Mouse (Mus musculus) natural killer cell, adult 2 months (primary cell): ENCODE measurements around the gene Slc7a11.
"Not testable (repeated sequence)": the region's sequence is repeated elsewhere in the genome, so short reads cannot be mapped to it uniquely, and the experiment has no call there.

Experiments
- DNase-seq, 2 experiments: peaks; one replicate each; pipeline ENCODE4 v3.0.0; 2022; ENCODE audit warnings: low spot score in 2 of 2

The Slc7a11 gene

DNA sequence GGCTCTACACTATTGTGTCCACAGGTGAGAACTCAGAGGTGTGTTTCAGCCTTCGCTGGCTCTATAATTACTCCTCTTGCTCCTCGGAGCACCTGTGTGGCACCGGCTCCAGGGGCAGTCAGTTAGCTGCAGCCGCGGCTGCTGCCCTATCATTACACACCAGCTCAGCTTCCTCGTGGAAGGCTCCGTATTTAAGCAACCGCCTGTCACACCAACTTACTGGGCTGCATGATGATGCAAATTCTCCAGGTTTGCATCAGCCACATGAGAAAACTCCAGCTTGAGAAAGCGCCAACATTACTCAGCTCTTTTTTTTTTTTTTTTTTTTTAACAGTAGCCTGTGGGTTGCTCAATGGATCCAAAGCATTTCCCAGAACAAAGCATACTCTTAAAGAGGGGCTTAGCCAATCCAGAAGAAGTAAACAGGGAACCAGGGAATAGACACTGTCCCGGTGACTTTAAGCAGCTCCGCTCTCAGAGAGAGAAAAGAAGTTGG lies at the start of gene Slc7a11:
Gene Slc7a11 (minus strand): TSS at position 194 of the 496 bp plus-strand sequence.
- peak; percentile 1 to 4 for DNase-seq

DNA sequence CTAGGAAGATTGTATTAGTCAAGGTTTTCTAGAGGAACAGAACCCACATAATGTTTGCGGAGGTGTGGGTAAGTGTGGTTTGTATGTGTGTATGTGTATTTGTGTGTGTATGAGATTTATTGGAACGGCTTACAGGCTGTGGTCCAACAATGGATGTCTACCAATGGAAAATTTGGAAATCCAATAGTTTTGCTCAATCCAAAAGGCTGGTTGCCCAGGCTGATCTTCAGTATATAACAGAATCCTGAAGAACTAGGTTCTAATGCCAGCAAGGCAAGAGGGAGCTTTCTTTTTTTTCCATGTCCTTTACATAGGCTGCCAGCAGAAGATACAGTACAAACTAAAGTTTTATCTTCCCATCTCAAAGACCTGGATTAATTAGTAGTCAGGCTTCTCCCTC lies 48.3 kb upstream of the Slc7a11 start:
- DNase-seq = no peak

DNA sequence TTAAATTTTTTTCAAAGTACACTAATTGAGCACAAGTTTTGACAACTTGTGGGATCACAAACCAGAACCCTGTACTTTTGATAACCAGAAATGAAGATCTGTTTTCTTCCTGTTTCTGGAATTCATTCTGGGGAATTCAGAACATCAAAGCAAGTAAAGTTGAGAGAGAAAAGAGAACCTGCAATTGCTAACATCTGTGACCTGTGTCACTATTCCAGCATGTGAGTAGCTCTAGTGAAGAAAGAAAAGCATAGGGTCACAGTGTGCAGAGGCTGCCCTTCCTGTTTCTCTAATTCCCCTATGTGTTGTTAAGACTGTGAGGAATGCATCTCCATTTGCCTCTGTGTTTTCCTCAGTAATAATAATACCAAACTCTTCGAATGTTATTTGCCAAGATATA lies 40.7 kb upstream of the Slc7a11 start:
- DNase-seq = no peak

DNA sequence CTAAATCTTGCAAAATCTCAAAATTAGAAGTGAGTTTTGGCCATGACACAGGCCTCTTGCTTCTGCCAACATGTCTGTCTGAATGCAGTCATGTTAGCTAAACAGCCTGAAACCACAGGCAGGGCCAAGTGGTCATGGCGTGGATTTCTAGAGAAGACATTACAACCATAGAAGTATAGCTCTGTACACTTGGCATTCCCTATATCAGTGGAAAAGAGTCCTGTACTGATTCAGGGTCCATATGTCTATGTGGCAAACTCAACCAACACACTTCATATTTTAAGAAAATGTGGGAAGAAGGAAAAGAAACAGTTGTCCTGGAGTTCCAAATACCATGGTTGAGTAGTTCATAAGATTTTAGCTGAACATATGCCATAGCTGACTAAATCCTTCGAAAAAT lies 18.8 kb upstream of the Slc7a11 start:
- no peak for DNase-seq

DNA sequence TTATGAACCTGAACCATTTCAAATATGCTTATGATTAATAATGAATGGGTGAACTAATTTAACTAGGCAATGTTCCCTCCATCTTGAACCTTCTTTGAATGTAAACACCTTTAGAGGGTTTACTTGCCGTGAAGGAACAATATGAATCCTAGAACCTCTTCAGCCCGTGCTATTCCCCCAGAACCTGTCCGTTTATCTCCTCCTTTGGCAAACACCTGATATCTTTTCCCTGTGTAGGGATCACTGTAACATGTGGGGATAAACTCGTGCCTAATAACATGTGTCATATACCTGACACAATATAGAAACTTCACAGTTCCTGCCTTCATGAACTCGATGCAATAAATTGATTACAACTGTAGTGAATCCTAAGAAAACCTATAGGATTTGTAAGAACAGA lies 13.7 kb upstream of the Slc7a11 start:
- DNase-seq = no peak

DNA sequence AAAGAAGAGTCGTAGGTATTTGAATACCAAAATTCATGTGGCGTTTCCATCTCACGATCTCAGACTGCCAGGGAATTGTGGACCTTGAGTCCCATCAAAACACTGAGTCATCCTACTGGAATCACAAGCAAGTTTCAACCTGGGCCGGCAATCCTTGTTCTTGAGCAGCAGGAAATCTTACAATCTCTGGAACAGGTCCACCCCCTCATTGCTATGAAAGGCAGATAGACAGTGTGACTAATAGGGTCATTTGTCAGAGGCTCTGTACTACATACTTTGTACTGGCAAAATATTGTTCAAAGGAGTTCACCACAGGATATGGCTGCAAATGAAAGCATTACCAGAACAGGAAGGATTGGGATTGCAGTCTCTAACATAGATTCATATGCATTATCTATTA lies 13.2 kb upstream of the Slc7a11 start:
- DNase-seq = no peak

DNA sequence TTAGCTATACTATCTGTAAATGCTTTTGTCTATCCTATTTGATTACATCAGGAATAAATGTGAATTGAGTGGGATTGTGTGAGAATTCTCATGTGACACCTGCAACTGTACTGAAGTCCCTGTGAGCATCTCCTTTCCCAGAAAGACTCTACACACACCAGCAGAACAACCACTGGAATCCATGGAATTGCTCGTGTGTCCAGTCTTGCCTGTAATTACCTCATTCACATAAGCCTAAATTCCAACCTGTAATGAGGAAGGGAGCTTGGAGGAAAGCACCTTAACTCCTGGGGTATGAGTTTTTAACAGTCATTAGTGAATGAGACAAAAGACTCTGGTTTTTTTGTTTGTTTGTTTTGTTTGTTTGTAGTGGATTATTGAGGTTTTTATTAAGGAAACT lies 12.6 kb upstream of the Slc7a11 start:
- no peak for DNase-seq

- no peak for DNase-seq
Observed at GRCm38 (mm10) chr3:50445050-50445775, 1.8 kb upstream of the Slc7a11 start.

DNA sequence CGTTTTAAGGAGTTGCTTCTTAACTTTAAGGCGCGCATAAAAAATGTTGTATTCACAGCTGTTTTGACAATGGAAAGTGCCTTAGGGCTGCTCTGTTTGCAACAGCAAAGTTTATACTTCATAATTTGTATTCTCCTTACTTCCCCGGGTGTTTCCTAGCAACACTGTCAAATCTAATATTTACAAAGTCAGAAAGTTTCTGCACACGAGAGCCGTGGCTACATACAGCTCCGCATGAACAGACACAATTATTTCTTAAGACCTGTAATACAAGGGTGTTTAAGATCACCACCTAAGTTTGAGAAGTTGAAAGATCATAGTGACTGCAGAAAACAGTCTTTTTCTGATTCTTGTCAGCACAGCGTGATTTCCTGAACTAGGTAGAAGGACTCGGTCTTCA lies 528 bp upstream of the Slc7a11 start:
- DNase-seq = no peak

DNA sequence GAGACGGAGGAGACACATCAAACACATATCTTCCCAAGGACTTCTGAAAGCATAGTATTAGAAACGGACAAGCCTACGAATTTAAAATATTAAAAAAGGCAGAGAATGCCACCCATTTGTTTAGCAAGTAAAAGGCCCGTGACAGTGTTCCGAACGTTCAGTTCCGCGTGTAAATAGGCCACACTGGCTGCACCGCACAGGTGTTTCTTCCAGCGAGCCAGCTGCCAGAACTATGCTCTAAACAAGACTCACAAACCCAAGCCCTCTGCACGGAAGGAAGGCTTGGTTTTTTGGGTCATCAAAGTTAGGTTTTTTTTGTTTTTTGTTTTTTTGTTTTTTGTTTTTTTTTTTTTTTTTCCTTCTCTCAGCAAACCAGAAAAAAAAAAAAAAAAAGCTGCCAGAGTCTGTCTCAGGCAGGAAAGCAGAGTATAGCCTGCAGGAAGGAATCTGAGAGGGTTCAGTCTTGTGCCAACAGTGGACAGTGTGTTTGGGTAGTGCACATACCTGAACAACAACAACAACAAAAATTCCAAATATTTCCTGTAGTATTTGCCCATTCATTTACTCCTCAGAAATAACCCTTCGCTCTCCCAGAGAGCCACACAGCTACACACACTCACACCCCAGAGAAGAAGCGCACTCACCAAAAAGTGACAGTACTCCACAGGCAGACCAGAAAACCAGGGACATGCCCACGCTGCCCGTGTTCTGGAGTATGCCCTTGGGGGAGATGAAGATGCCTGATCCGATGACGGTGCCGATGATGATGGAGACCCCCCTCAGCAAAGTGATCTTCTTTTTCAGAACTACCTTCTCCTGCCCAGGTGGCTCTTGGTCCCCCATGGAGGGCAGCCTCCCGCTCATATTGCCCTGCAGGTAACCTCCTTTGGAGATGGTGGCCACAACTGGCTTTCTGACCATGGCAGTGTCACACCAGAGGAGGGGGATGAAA lies 797 bp downstream of the Slc7a11 start:
- DNase-seq = no peak

DNA sequence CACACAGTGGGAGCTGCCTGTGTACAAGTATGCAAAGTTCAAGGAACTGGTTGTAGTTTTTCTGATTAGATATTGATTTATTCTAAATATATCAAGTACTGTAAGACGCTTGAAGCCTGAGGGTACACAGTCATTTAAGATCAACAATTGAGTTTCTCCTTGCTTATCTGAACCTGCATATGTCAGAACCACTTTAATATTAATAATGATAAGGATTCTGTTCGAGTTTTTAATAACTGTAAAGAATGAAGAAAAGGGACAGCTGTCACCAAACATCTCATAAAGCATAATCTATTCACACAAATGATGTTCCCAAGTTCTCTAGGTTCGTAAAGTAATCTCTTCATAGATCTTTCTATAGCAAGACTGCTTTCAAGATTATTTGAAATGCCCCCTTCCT lies 2.1 kb downstream of the Slc7a11 start:
- no peak for DNase-seq

DNA sequence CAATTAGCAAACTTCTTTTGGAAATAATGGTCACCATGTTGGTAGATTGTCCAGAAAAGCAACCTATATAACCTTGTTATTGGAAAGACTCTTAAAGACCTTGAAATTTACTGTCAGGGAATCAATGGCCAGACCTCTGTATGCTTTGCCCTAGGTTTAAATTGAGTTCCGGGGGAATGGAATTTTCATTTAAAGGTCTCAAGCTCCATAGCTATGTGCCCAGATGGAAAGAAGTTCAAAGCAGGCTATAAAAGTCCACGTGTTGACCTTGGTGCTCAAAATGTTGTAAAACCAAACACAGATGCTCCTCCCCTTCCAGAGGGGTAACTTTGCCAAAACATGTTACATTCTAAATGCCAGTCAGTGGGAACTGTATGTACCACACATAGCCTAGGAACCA lies 3.0 kb downstream of the Slc7a11 start:
- no peak for DNase-seq

DNA sequence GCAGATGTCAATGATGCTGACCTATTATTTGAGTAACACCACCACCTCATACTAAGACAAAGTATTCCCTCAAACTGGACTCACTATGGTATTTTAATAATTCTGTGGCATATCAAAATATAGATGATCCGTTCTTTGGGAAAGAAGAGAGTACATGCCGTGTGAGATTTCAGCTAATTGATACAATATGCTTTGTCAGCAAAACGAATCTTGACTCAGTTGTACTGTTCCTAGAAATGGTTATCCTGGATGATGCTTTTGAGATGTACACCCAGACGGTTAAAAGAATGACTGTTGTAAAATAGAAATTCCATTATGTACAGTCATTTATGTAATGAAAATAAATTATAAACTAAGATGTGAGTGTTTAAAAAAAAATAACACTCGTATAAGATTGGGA lies 4.0 kb downstream of the Slc7a11 start:
- no peak for DNase-seq

GRCm38 (mm10) chr3:50438520-50439253 lies 4.7 kb downstream of the Slc7a11 start:
- no peak for DNase-seq

GRCm38 (mm10) chr3:50438081-50438480 lies 5.3 kb downstream of the Slc7a11 start:
- DNase-seq = not testable (repeated sequence)

DNA sequence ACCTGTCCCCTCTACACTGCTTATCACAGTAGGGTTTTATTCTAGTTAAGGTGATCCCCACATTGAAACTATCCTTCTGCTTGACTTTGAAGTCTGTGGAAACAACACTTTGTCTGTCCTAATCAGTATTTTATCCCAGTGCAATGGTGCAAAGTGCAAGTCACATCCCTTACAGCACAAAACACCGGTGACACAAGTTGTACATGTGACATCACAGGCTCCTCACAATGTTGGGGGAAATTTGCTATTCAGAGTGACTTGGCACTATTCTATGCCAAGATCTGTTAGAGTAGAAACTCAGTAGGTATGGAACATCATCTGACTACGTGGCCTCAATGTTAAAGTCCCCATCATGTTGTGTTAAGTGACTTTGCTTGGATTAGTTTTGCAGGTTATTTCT lies 7.0 kb downstream of the Slc7a11 start:
- not testable (repeated sequence) for DNase-seq

DNA sequence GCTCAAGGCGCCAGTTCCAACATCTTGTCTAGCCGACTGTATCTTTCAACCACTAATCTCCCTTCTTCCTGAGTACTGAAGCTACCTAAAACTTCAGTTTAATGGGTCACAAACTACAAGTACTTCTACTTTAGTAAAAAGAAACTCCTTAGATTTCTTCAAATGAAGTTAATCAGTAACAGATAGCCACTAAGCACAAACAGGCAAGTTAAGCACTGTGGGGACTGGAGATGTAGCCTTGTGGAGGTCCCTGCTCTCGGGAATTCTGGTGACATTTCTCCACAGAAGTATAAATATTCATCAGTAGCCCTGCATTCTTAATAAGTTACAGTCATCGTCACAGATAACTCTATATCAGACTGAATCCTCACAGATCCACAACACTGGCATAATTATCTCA lies 9.6 kb downstream of the Slc7a11 start:
- no peak for DNase-seq

DNA sequence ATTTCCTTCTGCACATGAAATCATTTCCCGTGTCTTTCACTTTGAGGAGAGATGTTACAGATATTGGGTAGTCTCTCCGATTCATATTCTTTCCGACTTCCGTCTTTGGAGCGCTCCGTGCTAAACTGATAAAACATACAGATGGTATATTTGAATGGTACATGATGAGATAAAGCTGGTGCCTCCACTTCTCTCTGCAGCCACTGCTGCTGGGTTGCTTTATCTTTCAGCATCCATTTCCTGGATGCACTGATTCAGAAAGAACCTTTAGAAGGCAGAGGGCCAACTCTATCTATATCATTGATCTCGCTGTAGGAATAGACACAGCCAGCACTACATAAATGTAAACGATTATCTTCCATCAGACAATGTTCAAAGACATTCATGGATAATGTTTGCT lies 12.6 kb downstream of the Slc7a11 start:
- DNase-seq = no peak

DNA sequence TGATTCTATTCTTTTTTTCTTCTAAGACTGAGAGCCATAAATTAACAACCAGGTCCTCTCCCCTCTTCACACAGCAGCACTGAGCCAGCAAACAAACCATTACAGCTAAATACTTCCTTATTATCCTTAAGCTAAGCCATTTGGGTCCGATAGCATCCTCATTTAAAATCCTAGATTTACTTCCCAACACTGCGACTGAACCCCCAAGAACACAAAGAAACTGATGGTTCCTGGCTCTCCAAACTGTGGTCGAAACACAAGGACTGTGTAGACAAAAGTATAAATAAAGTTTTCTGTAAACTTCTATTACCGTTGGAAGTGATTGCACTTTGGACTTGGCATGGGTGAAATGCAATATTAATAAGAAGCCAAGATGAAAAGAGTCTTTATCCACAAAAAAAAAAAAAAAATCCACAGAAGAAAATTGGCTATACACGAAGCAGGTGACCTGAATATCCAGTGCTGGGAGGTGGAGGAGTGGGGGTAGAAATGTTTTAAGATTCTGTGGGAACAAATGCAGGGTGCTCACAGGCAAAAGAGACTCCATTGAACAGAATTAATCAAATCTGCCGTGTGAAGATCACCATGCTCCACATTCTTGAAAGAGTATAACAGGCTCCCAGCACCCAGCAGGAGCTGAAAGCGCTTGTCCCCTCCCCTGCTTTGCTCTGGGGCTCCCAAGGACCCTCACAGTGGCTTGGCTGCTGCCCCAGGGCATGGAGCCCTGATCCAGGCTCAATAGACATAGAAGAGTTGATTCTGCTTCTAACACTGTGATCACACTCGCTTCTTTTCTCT lies 21.7 kb downstream of the Slc7a11 start:
- no peak for DNase-seq

DNA sequence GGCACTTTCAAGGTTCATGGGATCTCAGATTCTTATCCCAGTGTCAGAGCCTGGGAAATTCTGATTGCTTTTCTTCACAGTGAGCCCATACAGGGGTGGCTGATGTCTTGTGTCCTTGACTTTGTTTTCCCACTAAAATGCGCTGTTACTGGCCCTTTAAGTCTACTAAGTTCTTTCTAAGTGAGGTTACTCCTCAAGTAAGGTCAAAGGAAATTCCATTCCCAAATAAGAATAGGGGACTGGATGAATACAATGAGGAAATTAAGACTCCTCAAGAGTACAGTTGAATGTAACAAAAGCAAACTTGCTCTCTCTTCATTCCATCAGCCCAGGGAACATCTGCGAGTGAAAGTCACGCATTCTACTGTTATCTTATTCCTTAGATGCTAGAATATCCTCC lies 24.3 kb downstream of the Slc7a11 start:
- no peak for DNase-seq

- peak in 1 of 2 experiments; percentile 18 for DNase-seq
Observed at GRCm38 (mm10) chr3:50406771-50407170, 36.6 kb downstream of the Slc7a11 start.
